15 mouse cellular contexts compared by ENCODE assay signal in the genomic region with DNA sequence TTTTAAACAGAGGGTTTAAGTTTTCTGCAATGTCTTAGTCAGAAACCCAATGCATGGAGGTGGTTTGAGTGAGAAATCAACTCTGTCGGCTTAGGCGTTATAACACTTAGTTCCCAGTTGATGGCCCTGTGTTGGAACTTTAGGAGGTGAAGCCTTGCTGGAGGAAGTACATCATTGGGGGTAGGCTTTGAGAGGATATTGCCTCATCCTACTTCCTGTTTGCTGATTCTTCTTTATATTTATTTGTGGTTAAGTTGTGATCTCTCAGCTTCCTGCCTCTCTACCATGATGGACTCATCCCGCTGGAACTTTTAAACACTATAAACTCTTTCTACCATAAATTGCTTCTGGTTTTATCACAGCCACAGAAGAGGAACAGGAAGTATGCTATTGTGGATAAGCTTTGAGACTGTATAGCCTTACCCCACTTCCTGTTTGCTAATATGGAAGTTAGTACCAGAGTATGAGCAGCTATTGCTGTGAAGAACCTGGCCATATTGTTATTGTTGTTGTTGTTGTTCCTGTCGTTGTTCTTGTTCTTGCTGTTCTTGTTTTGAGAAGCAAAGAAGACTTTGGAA.
"Had no signal": no experiment of that assay in that cellular context is flagged by ENCODE, and none has a peak within 500 bp of the region (broad histone marks: within the 10 kb centered on the region; RNA-seq: fewer than 3 reads in every experiment).

No protein-coding gene starts in this region.

- H3K9me3 ChIP-seq: limb, embryonic 13.5 days; midbrain, embryonic 13.5 days; neural tube, embryonic 15.5 days had no signal

- ATAC-seq: midbrain, embryonic 13.5 days had no signal

- H3K4me3 ChIP-seq: limb, embryonic 13.5 days; midbrain, embryonic 13.5 days; myocyte; neural tube, embryonic 15.5 days had no signal

- DNase-seq: kidney, adult 9 months; kidney, postnatal 36 days; left cerebral cortex, postnatal 4 days; lung, adult 18-20 months; lung, postnatal 4 days; right cerebral cortex, postnatal 4 days; spleen, adult 18-20 months; thymus, adult 18-20 months; thymus, postnatal 14 days had no signal

- H3K36me3 ChIP-seq: limb, embryonic 13.5 days; midbrain, embryonic 13.5 days; neural tube, embryonic 15.5 days had no signal

- H3K27ac ChIP-seq: kidney, postnatal 0 days; limb, embryonic 13.5 days; liver, embryonic 14.5 days; midbrain, embryonic 13.5 days; neural tube, embryonic 15.5 days had no signal

- H3K4me1 ChIP-seq: limb, embryonic 13.5 days; midbrain, embryonic 13.5 days; neural tube, embryonic 15.5 days had no signal
